Mouse (Mus musculus): ENCODE results near the gene S100a11. TPM values are rescaled to one million over a fixed set of nuclear protein-coding genes. Genes with fewer than 3 reads are reported as not detected.

S100a11 gene
- total and polyA plus RNA-seq, 2 experiments from 2014 or later = 47.5 to 686 TPM

- 95% methylated on average over 2 of the region's 2 CpGs for WGBS
- no peaks in the 10 kb centered on the region for H3K36me3 ChIP-seq (replicated peaks; ENCODE audit: control insufficient read depth, insufficient read depth, low read length)
- no peak overlapping the region for H3K4me3 ChIP-seq (ENCODE audit: low read depth, low read length)
- no peaks in the 10 kb centered on the region for H3K9me3 ChIP-seq (replicated peaks; ENCODE audit: control insufficient read depth, low read length)
- no peak overlapping the region for H3K4me2 ChIP-seq (ENCODE audit: low read depth, low read length)
- TF ChIP-seq CTCF (IDR thresholded peaks at IDR 0.05; ENCODE audit: low read depth) (no peak), EP300 (IDR thresholded peaks at IDR 0.05; ENCODE audit: low read depth) (no peak)
- H3K4me1 ChIP-seq (ENCODE audit: control insufficient read depth, insufficient read depth) = peaks cover 5% of the 10 kb centered on the region; the same call in 1 of the 2 replicates
- H3K9ac ChIP-seq (replicated peaks; ENCODE audit: low read depth, low read length) = no peak overlapping the region
- no peaks in the 10 kb centered on the region for H3K27me3 ChIP-seq (ENCODE audit: control insufficient read depth, insufficient read depth, low read length)
- ATAC-seq (ENCODE audit: insufficient read depth, low read depth) (no peak), DNase-seq (ENCODE audit: low spot score) (no peak)
- no peak overlapping the region for H3K27ac ChIP-seq (ENCODE audit: low read depth)
These were observed 33.0 kb downstream of the S100a11 start for GRCm38 (mm10) chr3:93553311-93553710.

- H3K27me3 ChIP-seq (ENCODE audit: control insufficient read depth, insufficient read depth, low read length) = no peaks in the 10 kb centered on the region
- no peak for DNase-seq (ENCODE audit: low spot score)
- peak overlapping the region; percentile 61 for H3K27ac ChIP-seq (ENCODE audit: low read depth)
- H3K9me3 ChIP-seq (replicated peaks; ENCODE audit: control insufficient read depth, low read length) = no peaks in the 10 kb centered on the region
- no peak overlapping the region for H3K9ac ChIP-seq (replicated peaks; ENCODE audit: low read depth, low read length)
- H3K4me1 ChIP-seq (ENCODE audit: control insufficient read depth, insufficient read depth) = peaks cover 7% of the 10 kb centered on the region; the same call in 1 of the 2 replicates
- no peak overlapping the region for H3K4me3 ChIP-seq (ENCODE audit: low read depth, low read length)
- H3K4me2 ChIP-seq (ENCODE audit: low read depth, low read length) = peak overlapping the region; percentile 72
- H3K36me3 ChIP-seq (replicated peaks; ENCODE audit: control insufficient read depth, insufficient read depth, low read length) = no peaks in the 10 kb centered on the region
- 59% methylated on average over 9 of the region's 9 CpGs for WGBS
- no peak for ATAC-seq (ENCODE audit: insufficient read depth, low read depth)
- TF ChIP-seq EP300 (IDR thresholded peaks at IDR 0.05; ENCODE audit: low read depth) (no peak), CTCF (IDR thresholded peaks at IDR 0.05; ENCODE audit: low read depth) (no peak)
These were observed 33.6 kb downstream of the S100a11 start for GRCm38 (mm10) chr3:93553765-93554378.

- DNase-seq (ENCODE audit: low spot score) (no peak), ATAC-seq (ENCODE audit: insufficient read depth, low read depth) (peak; percentile 22; the same call in 1 of the 2 replicates)
- Histone ChIP-seq H3K9me3 (replicated peaks; ENCODE audit: control insufficient read depth, low read length) (no peaks in the 10 kb centered on the region), H3K9ac (replicated peaks; ENCODE audit: low read depth, low read length) (peak overlapping the region; percentile 67; the same call in 1 of the 2 replicates), H3K4me3 (ENCODE audit: low read depth, low read length) (peak overlapping the region; percentile 63), H3K4me1 (ENCODE audit: control insufficient read depth, insufficient read depth) (peaks cover 13% of the 10 kb centered on the region; the same call in 1 of the 2 replicates), H3K27me3 (ENCODE audit: control insufficient read depth, insufficient read depth, low read length) (no peaks in the 10 kb centered on the region), H3K27ac (ENCODE audit: low read depth) (peak overlapping the region; percentile 61), H3K36me3 (replicated peaks; ENCODE audit: control insufficient read depth, insufficient read depth, low read length) (no peaks in the 10 kb centered on the region), H3K4me2 (ENCODE audit: low read depth, low read length) (peak overlapping the region; percentile 72)
- WGBS = 14% methylated on average over 13 of the region's 13 CpGs
- TF ChIP-seq EP300 (IDR thresholded peaks at IDR 0.05; ENCODE audit: low read depth) = no peak
- TF ChIP-seq CTCF (IDR thresholded peaks at IDR 0.05; ENCODE audit: low read depth) = no peak
These were observed 34.2 kb downstream of the S100a11 start for GRCm38 (mm10) chr3:93554379-93554980.

GRCm38 (mm10) chr3:93554981-93555877 is 34.9 kb downstream of the S100a11 start, which contains the start of gene S100a10:
TSS of gene S100a10 (plus strand) at chr3:93555080.
- WGBS = under 1% methylated on average over 36 of the region's 39 CpGs

GRCm38 (mm10) chr3:93555878-93556254 is 35.6 kb downstream of the S100a11 start:
- Histone ChIP-seq H3K9me3 (replicated peaks; ENCODE audit: control insufficient read depth, low read length) (no peaks in the 10 kb centered on the region), H3K27ac (ENCODE audit: low read depth) (peak overlapping the region; percentile 91), H3K4me1 (ENCODE audit: control insufficient read depth, insufficient read depth) (peaks cover 13% of the 10 kb centered on the region; the same call in 1 of the 2 replicates), H3K36me3 (replicated peaks; ENCODE audit: control insufficient read depth, insufficient read depth, low read length) (0 out of 2 replicates have a peak, but pooled peaks cover 3% of the 10 kb centered on the region), H3K4me2 (ENCODE audit: low read depth, low read length) (peak overlapping the region; percentile 72), H3K9ac (replicated peaks; ENCODE audit: low read depth, low read length) (peak overlapping the region; percentile 67), H3K4me3 (ENCODE audit: low read depth, low read length) (peak overlapping the region; percentile 63), H3K27me3 (ENCODE audit: control insufficient read depth, insufficient read depth, low read length) (no peaks in the 10 kb centered on the region)
- WGBS = 30% methylated on average over 2 of the region's 2 CpGs
- DNase-seq (ENCODE audit: low spot score) (peak; percentile 69), ATAC-seq (ENCODE audit: insufficient read depth, low read depth) (peak; percentile 44)
- TF ChIP-seq EP300 (IDR thresholded peaks at IDR 0.05; ENCODE audit: low read depth) (no peak), CTCF (IDR thresholded peaks at IDR 0.05; ENCODE audit: low read depth) (no peak)

More at GRCm38 (mm10) chr3:93554981-93555877, 34.9 kb downstream of the S100a11 start, which contains the start of gene S100a10:
- Histone ChIP-seq H3K36me3 (replicated peaks; ENCODE audit: control insufficient read depth, insufficient read depth, low read length) (no peaks in the 10 kb centered on the region), H3K9ac (replicated peaks; ENCODE audit: low read depth, low read length) (peak within 1 kb of the TSS; percentile 67), H3K27ac (ENCODE audit: low read depth) (peak within 1 kb of the TSS; percentile 91), H3K4me3 (ENCODE audit: low read depth, low read length) (peak within 1 kb of the TSS; percentile 63), H3K27me3 (ENCODE audit: control insufficient read depth, insufficient read depth, low read length) (no peaks in the 10 kb centered on the region), H3K9me3 (replicated peaks; ENCODE audit: control insufficient read depth, low read length) (no peaks in the 10 kb centered on the region), H3K4me1 (ENCODE audit: control insufficient read depth, insufficient read depth) (peaks cover 13% of the 10 kb centered on the region; the same call in 1 of the 2 replicates), H3K4me2 (ENCODE audit: low read depth, low read length) (peak within 1 kb of the TSS; percentile 72)
- peak; percentile 86 for ATAC-seq (ENCODE audit: insufficient read depth, low read depth)
- peak; percentile 45 for DNase-seq (ENCODE audit: low spot score)
- TF ChIP-seq CTCF (IDR thresholded peaks at IDR 0.05; ENCODE audit: low read depth) (no peak), EP300 (IDR thresholded peaks at IDR 0.05; ENCODE audit: low read depth) (no peak)
